Mouse (Mus musculus) left cerebral cortex, postnatal 10 days (tissue): ENCODE data around the gene Acadl. TPM values are rescaled to one million over a fixed set of nuclear protein-coding genes. Genes with fewer than 3 reads are reported as not detected.

Source experiments
- DNase-seq, 2 experiments: peaks; one replicate each; pipeline ENCODE4 v3.0.0; 2021 to 2022; ENCODE audit warnings: low spot score in 2 of 2, mixed read lengths in 1 of 2; ENCODE audit errors: extremely low spot score in 1 of 2
- intact Hi-C: fragments of 180-260 bp; cut with DNase I; formaldehyde crosslinking; loops from one replicate; pipeline ENCODE4 v1.15.1; 2025
- total RNA-seq, 2 experiments: library from RNA; stranded (reverse); gene quantifications; 2 replicates each; pipeline ENCODE4 v1.2.3; 2021

The Acadl gene
- total RNA-seq, 2 experiments from 2014 or later: 28.5 to 29.4 TPM

DNA sequence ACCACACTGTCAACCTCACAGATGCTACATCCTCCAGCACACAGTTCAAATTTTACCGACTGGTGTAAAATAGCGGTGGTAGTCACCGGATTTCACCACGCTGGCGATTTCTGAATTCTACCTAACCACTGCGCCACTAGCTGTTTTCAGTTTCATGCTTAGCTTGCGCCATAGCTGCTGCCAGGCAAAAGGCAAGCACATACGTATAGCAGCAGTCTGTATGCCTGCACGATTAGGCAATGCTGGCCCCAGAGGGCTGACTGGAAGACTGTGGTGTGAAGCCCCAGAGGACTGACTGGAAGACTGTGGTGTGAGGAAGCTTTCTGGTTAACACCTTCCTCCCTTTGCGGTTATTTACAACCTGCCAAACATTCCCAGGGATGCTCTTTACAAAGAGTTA, 21.1 kb downstream of the Acadl start:
- no peak for DNase-seq
- intact Hi-C loops: no loop called here

GRCm38 (mm10) chr1:66841510-66841909, 21.6 kb downstream of the Acadl start:
- DNase-seq: no peak
- intact Hi-C loops: no loop called here

DNA sequence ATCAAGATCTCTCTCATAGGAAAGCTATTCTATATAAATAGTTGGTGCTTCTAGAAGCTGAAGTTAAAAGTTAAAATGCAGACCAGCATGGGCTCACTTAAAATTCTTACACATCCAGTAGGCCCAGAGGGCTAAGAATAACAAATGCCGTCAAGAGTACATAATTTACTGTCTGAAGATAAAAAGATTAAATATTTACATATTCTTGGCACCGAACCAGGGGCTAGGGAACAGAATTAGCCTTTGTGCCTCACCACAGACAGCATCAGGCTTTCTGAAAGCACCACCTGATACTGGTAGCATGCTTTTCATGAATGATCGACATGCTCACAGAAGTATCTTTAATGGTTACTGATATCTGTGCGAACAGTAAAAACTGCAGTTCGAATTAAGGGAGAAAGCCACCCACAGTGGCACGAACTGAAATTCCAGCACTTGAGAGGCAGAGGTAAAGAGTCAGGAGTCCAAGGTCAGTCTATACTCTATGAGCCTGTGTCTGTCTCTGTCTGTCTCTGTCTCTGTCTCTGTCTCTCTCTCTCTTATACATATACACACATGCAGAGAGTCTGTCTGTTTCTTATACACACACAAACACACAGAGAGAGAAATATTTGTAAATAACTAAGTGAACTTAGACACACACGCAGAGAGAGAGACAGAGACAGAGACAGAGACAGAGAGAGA, 23.2 kb downstream of the Acadl start:
- intact Hi-C loops: loop anchor here (5.0 kb wide), 1 partner anchor 738 kb away; no protein-coding TSS in a partner anchor
- DNase-seq: no peak

DNA sequence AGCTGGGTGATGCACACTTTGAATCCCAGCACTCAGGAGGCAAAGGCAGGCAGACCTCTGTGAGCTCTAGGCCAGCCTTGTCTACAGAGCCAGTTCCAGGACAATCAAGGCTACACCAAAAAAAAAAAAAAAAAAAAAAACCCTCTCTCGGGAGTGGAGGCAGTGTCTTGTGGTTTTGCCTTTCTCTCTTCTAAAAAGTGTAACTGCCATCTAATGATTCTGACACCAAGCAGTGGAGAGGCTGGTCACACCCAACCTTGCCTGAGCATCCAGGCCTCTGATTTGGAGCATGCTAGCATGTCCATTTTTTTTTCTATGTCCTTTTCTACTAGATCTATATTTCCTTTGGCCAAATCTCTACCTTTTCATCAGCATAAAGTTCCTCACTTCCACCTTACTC, 23.9 kb downstream of the Acadl start:
- DNase-seq: no peak
- intact Hi-C loops: loop anchor here (5.0 kb wide), 1 partner anchor 737 kb away; no protein-coding TSS in a partner anchor

- intact Hi-C loops: loop anchor here (5.0 kb wide), 1 partner anchor 736 kb away; no protein-coding TSS in a partner anchor
- peak; percentile 67 to 74 for DNase-seq
These were observed 24.7 kb downstream of the Acadl start for GRCm38 (mm10) chr1:66838184-66839042.

GRCm38 (mm10) chr1:66837207-66837606, 25.9 kb downstream of the Acadl start:
- intact Hi-C loops: loop anchor here (5.0 kb wide), 1 partner anchor 735 kb away; no protein-coding TSS in a partner anchor
- no peak for DNase-seq

GRCm38 (mm10) chr1:66832636-66833165, 30.4 kb downstream of the Acadl start:
- DNase-seq: no peak
- intact Hi-C loops: no loop called here

DNA sequence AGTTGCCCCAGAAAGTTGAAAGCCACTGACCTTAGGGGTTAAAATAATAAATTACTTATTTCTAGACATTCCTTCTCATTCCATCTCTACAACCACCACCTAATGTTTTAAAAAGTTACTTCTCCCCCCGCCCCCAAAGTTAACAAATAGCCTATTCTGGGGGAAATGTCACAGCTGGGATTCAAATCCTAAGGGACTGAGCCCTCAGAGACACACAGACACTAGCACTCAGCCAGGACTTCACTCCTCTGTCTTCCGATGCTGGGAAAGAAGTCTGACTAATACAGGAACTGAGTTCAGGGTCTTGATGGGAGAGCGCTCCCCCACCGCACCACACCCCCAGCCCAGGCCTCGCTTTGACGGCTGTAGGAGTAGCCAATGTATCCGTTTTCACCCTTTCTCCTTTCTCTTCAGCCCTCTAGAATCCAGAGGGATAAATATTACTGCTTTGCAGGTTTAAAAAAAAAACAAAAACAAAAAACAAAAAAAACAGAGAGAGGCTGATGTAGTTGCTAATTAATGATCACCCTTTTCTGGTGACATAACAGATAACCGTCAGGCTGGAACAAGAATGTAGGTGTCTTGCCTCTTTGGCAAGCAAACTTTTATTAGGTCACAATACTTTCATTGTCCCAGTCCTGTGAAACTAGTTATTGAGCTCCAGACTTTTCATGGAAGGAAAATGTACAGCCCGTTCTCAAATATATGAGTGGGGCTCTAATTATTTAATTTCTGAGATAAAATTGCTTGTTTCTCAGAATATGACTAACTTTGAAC, 31.1 kb downstream of the Acadl start:
- DNase-seq: no peak

GRCm38 (mm10) chr1:66829400-66830080, 33.5 kb downstream of the Acadl start:
- intact Hi-C loops: no loop called here

More for the DNA sequence above, 31.1 kb downstream of the Acadl start:
- intact Hi-C loops: no loop called here

GRCm38 (mm10) chr1:66821966-66822365, 41.1 kb downstream of the Acadl start:
- no peak for DNase-seq
- intact Hi-C loops: no loop called here

More at GRCm38 (mm10) chr1:66829400-66830080, 33.5 kb downstream of the Acadl start:
- no peak for DNase-seq

GRCm38 (mm10) chr1:66820241-66820640, 42.8 kb downstream of the Acadl start:
- intact Hi-C loops: no loop called here
- no peak for DNase-seq

DNA sequence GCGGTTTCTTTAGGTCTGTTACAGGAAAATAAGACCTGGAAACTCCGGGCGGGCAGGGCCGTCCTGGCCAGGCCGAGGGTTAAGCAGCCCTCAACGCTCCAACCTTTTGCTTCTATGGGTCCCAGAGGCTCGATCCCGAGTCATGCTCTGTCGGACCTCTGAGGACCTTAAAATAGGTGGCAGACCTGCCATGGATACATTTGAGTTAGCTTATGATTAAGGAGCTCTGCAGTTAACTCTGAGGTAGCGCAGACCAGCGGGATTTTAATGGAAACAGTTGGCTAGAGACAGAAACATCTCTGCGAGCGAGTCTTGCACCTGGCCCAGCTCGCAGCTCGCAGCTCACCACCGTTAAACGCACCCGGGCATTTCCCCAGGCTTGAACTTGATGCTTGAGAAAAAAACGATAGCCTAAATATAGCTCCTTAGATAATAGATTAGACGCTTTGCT, 45.2 kb downstream of the Acadl start:
- intact Hi-C loops: loop anchor here (10.0 kb wide), 1 partner anchor 113 kb away; the partner anchor contains the start of gene Rpe
- DNase-seq: peak; percentile 20 to 27

GRCm38 (mm10) chr1:66817453-66817839, 45.6 kb downstream of the Acadl start, which contains the start of gene Kansl1l:
Gene Kansl1l, minus strand, starts transcription at chr1:66817562.
- DNase-seq: peak; percentile 90 to 98
- intact Hi-C loops: loop anchor here (10.0 kb wide), 1 partner anchor 113 kb away; the partner anchor contains the start of gene Rpe

DNA sequence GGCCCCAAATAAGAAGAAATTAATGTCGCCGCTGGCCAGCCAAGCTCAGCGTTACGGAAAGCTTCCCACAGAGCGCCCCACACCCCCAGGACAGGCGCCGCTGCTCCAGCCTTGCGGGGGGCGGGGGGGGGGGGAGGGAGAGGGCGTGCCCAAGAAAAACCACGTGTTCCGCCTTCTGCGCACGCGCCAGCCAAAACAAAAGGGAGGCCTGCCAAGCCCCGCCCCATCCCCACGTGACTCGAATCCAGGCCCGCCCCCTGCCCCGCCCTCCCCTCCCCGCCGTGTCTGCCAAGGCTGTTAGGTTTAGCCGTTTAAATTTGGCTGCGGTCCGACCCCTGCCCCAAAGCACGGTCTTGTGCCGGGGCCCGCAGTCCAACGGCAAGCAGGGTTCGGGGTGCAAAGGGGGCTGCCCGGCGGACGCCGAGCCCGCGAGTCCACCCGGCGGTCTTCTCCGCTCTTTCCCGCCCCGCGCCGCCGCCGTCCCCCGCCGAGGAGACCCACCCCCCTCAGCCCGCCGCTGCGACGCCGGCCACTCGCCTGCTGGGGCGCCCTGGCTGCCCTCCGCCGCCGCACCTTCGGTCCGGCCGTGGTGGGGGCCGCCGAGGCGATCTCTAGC, 46.1 kb downstream of the Acadl start:
- intact Hi-C loops: loop anchor here (10.0 kb wide), 1 partner anchor 112 kb away; the partner anchor contains the start of gene Rpe
- peak; percentile 94 to 95 for DNase-seq

- DNase-seq: peak; percentile 51 to 83
- intact Hi-C loops: loop anchor here (10.0 kb wide), 1 partner anchor 111 kb away; the partner anchor contains the start of gene Rpe
These were observed 46.9 kb downstream of the Acadl start for GRCm38 (mm10) chr1:66815941-66816777.

DNA sequence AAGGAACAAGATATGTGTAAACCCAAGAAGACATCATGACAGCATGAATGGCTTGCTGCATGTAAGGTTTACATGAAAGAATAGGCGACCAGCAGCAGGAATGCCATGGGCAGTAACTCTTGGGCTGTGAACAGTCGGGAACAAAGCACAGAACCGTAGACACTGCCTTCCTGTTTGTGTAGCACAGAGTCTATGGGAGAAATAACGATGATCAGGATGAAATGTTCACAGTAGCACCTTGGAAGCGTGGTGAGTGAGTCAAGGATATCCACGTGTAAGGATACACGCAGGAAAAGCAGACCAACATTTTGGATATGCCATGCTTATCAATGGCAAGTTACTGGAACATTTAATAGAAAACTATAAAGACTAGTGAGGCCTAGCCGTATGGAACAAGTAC, 48.3 kb downstream of the Acadl start:
- intact Hi-C loops: loop anchor here (10.0 kb wide), 1 partner anchor 110 kb away; the partner anchor contains the start of gene Rpe
- DNase-seq: no peak
